Mouse (Mus musculus) v-Abl transformed pro-B cells (cell line): ENCODE data around the gene Tigd3.

Experiments used
- in situ Hi-C, 2 experiments: fragments of 400-800 bp; cut with MboI; formaldehyde crosslinking; loops; one replicate each; pipeline ENCODE4 v1.15.1; 2025; ENCODE audit not compliant: unreplicated experiment in 2 of 2

Gene Tigd3

DNA sequence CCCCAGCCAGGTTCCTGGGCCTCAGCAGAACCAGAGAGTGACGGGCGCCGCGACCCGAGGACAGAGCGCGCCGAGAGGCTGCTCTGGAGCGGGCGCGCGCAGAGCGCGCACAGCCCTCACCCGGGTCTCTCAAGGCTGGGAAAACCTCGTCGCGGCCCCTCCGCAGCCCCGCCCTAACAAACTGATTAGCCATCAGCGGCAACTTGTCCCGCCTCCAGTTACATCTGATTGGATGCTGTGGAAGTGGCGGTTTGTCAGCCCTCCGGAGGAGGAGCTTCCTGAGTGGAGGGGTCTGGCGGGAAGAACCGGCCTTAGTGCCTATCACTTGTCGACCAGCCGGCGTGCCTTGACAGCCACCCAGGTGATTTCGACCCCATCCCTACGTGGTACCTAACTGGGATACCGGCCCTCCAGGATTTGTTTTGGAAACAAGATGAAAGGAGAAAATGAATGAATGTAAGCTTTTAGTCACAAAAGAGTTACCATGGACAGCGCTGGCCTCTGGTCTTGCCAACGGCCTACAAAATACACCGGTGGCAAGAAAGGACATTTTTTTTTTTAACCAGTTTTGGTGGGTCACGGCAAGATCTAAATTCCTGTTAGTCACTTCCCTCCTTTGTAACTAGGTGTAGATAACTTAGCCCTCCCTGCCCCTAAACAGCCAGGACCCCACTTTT lies at the start of gene Tigd3:
TSS of gene Tigd3 (minus strand) at position 148 of the 677 bp plus-strand sequence.
- in situ Hi-C loops = no loop called here

DNA sequence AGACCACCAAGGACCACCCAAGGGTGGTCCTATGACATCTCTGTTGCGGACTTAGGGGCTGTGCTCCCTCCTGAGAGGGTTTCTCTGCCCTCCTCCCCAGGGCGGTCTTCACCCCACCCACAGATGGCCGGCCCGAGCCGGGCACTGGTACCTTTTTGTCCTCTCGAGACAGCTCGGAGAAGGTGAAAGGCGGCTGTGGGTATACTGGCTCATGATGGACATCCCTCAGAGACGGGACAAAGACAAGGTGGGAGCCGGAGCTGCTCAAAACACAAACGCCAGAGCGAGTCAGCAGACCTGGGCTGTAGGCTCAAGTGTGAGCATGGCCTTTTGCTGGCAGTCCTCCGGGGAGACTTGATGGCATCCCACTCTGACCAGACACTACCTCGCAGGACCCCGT lies 49.5 kb upstream of the Tigd3 start:
- in situ Hi-C loops = no loop called here

DNA sequence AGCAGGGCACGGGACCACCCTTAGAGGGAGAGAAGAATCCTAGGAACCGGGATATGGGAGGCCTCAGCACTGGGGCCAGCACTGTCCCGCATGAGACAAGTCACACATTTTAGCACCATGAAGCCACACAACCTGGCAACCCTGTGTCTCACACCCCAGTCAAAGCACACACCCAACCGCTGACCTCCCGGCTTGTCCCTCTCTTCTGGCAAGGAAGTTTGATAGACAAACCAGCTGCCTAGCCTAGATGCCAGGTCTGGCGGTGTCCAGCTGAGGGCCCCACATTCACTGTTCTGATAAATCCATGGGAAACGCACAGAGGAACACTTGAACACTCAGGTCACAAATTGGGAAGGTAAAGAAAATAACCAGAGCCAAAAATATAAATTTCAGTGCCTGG lies 48.6 kb upstream of the Tigd3 start:
- in situ Hi-C loops = no loop called here

DNA sequence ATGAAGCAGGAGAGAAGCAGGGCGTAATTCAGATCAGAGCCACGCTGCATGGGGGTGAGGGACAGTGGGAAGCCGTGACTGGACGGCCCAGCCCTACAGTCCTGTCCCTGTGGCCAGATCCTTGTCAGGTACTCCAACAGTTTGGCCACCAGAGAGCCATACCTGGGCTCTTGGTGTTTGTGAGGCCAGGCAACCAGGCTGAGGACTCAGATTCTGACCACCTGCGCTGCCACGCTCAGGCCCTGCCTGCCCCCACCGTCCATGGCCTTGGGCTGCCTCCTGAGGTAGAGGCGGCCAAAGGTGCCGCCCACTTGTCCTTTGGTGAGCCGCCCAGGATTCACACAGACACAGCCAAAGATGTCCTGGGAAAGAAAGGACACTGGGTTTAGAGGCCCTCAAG lies 46.7 kb upstream of the Tigd3 start:
- in situ Hi-C loops = no loop called here

DNA sequence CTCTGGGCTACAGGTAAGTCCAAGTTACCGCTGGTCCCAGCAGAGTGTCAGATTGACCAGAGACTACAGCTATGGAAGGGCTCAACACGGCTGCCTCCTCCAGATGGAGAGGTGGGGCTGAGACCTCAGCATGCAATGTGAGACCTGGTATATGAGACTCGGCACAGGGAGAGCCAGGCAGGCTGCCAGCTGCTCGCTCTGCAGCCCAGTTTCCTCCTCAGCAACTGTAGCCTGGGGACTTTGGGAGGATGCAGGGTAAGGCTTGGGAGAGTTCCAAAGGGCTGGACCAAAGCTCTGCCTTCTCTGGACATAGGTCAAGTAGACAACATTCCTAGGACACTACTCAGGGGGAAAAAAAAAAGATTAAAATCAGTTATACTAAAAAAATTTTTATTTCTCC lies 46.2 kb upstream of the Tigd3 start:
- in situ Hi-C loops = no loop called here

DNA sequence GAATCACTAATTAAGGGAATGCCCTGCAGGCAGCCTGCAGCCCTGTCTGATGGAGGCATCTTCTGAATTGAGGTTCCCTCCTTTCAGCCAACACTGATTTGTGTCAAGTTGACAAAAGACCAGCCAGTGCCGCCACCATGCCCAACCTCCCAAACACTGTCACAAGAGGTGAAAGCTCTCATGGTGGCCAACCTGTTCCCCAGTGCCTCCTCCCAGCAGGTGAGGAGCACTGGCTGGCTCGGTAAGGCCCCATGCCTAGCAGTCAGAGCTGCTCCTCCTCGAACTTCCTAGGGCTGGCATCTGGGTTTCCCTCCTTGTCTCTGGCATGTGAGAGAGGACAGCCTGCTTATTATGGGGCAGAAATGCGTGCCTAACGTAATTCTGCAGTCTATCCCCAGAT lies 45.8 kb upstream of the Tigd3 start:
- in situ Hi-C loops = no loop called here

DNA sequence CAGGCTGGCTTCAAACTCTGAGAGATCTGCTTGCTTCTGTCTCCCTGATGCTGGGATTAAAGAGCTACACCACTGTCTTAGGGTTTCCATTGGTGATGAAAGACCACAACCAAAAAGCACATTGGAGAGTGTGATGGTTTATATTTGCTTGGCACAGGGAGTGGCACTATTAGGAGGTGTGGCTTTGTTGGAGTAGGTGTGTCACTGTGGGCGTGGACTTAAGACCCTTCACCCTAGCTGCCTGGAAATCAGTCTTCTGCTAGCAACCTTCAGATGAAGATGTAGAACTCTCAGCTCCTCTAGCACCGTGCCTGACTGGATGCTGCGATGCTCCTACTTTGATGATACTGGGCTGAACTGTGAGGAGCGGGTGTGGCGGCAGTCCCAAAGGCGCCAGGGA lies 44.6 kb upstream of the Tigd3 start:
- in situ Hi-C loops = no loop called here

DNA sequence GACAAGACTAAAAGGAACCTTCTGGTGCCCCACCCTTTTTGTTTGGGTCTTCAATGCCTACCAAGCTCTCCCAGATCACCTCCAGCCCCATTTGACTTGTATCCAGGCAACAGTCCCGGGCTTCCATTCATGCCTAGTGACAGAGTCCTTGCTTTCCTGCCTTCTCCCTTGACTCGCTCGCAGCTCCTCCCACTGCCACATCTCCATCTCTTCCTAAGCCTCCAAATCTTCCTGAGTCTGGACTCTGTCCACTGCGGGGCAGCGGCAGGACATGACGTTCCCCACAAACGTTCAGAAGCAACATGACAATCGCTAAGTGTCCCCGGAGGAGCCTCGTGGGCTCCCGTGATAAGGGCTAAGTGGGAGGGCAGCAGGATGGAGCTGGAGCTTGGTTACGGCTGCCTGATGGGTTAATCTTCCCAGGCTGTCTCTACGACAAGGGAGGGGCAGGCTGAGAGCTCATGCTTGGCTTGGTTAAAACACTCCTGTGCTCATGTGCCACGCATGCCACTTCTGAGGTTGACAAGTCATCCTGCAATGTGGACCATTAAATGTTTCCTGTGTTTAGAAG lies 44.0 kb upstream of the Tigd3 start:
- in situ Hi-C loops = no loop called here

DNA sequence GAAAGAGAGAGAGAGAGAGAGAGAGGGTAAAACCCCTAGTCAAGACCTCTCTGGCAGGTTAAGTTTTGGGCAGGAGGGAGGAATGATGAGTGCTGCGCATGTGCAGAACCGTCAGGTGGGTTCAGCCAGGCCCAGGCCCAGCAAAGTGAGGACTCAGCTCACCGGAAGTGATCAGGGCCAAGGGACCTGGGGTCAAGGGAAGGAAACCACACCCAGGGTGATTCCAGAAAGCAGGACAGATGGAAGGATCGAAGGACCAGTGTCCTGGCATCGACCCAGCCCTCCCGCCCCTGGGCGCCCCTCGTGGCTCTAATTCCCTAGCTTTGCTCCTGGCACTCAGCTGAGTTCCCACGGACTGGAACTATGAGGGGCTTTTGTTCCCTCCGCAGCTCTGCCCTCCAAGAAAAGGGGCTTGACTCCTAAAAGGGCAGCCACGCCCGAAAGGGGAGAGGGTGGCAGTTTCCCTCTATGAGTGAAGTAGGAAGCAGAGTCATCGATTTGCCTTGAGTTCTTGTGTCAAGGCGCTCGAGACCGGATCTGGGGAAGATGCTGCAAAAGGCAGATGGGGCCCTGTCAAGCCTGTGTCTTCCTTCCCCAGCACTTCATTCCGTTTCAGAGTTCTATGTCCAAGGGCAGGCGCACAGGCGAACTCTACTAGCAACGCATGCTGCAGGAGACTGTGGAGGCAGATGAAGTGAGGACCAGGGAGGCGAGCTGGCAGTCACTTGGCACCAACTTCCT lies 43.3 kb upstream of the Tigd3 start:
- in situ Hi-C loops = no loop called here

DNA sequence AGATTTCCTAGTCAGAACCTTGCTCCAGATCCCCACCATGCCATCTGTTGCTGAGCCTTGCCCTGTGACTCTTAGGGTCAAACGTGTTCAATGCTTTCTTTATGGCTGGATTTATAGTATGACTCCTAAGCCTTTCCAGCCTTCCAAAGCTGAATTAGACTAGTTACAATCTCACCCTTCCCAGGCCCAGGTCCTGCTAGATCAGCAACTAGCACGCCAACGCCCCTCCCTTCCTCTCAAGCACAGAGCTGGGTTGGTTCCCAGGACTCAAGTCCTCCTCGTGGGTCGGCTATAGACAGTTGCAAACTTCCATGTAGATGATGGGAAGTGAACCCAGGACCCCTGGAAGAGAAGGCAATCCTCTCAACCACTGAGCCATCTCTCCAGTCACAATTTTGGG lies 41.7 kb upstream of the Tigd3 start:
- in situ Hi-C loops = no loop called here

DNA sequence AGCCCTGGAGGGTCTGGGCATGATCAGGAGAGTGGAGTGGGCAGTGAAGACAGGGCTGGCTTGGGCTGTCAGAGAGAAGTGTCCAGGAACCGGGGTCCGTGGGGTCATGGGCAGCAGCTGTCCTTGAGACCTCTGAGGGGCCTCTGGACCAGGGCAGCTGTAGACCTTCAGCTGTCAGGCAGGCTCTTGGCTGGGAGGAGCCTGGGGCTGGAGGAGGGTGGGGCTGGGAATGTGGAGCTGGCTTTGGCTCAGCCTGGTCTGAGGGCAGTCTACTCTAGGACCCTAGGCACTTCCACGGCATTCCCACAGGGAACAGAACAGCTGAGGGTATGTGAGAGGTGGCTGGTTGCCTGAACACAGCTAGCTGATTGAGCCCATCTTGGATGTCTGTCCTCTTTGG lies 41.3 kb upstream of the Tigd3 start:
- in situ Hi-C loops = no loop called here

DNA sequence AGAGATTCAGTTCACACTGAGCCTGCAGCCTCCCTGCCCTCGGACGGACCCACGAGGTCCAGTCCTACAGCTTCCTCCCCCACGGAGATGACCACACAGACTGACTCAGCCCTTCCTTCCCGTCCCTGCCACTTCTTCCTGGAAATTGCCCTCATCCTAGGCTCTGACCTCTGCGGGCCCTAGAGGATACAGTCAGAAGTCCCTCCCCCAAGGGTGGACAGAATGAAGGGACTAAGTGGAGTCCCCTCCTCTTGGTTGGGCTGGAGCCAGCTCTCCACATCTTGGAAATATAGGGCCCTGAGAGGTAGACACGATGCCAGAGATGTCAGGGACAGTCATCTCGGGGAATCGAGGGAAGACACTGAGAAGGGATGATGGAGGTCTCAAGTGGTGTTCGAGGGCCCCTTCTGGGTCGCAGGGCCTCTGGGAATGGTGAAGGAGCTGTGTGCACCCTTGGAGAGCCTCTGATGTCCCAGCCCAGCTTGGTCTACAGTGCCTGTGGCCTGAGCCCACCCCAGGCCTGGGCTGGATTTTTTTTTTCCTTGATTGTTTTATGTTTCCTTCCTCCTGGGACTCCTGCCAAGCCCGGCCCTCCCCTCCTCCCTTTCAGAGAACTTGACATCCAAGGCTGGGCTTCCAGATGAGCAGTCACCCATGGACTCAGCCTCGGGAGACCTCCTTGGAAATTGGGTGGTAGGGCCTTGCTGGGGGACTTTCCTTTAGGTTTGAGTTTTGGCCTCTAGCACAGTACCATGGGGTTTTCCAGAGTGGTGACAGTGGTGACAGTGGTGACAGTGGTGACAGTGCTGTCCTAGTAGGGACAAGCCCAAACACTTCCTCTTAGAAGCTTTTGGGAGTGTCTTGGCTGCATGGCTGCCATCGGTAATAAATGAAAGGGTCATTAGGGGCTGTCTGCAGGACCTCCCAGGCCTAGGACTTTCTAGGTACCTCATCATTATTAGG lies 36.0 kb upstream of the Tigd3 start:
- in situ Hi-C loops = no loop called here

DNA sequence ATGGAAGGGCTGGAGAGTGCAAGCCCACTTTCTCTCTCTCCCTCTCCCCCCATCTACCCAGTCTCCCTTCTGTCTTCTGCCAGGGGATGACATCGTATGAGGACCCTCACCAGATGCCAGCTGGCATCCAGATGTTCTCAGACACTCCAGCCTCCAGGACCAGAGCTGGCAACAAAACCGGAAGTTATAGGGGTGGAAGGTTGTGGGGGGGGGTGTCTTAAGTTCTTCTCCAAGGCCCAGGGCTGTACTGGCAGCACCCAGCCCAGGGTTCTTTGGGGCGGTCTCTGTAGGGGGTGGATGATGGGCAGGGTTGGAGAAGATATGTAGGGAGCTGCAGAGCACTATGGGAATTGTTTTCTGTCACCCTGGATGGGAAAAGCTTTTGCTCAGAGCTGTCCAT lies 34.6 kb upstream of the Tigd3 start:
- in situ Hi-C loops = no loop called here

DNA sequence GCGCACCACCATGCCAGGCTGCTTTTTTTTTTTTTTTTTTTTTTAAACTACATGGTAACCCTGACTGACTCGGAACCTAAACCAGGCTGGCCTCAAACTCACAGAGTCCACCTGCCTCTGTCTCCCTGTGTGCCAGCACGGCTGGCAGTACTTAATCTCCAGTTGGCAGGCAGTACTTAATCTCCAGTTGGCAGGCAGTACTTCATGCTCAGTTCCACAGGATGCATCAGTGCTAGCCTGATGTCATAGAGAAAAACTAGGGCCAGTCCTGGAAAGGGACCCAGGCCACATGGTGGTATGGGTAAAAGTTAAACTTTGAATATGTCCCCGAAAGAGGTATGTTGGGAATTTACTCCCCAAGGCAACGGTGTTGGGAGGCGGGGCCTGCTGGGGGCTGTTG lies 34.2 kb upstream of the Tigd3 start:
- in situ Hi-C loops = no loop called here

DNA sequence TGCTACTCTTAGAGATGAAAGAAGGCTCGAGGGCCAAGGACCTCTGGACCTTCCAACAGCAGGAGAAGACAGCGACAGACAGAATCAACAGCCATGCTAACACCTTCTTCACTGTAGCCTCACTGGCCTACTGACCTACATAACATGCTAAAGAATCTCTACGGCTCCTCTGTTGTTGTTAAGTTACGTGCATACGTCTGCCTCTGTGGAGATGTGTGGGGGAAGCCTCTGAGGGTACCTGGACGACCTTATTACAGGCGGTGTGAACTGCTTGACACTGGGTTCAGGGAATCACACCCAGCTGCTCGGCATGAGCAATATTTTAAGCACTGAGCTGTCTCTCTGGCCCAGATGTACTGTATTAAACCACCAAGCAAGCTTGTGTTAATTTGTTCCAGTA lies 33.6 kb upstream of the Tigd3 start:
- in situ Hi-C loops = no loop called here

DNA sequence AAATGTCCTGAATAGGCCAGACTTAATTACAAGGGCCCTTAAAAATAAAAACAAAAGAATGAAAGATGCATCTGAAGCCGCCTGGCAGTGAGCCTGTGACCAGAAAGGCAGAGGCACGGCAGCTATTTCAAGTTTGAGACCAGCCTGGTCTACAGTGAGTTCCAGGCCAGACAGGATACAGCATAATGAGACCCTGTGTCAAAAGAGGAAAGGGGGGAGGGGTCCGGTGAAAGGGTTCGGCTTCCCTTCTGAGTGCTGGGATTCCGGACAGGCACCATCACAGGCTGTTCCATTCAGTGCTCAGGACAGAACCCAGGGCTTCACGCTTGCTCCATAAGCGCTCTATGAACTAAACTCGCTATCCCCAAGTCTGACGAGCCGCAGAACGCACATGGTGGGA lies 33.1 kb upstream of the Tigd3 start:
- in situ Hi-C loops = no loop called here

DNA sequence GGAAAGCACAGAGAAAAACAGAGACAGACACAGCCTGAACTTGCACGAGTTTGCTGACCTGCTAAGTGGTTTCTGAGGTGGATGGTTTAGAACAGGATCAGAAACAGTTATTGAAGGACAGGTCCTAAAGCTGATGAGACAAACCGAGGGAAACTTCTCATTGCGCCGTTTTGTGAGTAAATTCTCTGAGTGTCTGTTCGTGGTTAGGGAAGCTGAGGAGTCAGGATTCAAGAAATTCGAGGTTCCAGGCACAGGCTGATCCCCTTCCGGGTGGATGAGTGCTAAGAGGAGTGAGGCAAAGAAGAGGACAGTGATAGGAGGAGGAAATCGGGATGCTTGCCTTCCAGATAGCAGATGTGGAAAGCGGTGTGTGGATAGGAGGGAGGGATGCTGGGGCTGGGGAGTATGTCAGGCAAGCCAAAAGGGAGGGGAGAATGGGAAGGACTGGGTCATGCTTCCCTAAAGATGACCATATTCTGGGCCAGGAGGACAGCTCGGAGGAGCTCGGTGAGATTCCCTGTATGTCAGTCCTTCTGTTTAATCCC lies 31.4 kb upstream of the Tigd3 start:
- in situ Hi-C loops = no loop called here

DNA sequence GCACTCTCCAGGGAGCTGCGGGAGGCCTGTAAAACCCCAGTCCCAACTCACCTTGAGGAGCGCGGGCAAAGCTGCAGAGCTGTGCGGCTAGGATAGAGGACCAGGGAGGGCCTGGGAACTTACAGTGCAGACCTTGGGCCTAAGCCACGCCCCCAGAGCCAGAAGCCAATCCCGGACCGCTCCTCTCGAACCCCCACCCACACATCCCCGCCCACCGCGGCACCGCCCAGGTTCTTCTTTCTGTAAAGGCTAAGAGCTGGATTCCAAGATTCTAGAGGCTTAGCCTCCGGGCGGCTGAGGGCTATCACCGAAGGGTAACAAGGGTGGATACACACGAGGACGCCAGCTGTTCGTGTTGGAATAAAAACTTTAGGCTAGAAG lies 30.8 kb upstream of the Tigd3 start, which contains the start of gene Cdc42ep2:
TSS of gene Cdc42ep2 (minus strand) at position 104 of the 381 bp plus-strand sequence.
- in situ Hi-C loops = loop anchor here (5.0 kb wide), 2 partner anchors 33 to 93 kb away; partner anchors contain the start of gene Capn1 (in 1 of the 2)

DNA sequence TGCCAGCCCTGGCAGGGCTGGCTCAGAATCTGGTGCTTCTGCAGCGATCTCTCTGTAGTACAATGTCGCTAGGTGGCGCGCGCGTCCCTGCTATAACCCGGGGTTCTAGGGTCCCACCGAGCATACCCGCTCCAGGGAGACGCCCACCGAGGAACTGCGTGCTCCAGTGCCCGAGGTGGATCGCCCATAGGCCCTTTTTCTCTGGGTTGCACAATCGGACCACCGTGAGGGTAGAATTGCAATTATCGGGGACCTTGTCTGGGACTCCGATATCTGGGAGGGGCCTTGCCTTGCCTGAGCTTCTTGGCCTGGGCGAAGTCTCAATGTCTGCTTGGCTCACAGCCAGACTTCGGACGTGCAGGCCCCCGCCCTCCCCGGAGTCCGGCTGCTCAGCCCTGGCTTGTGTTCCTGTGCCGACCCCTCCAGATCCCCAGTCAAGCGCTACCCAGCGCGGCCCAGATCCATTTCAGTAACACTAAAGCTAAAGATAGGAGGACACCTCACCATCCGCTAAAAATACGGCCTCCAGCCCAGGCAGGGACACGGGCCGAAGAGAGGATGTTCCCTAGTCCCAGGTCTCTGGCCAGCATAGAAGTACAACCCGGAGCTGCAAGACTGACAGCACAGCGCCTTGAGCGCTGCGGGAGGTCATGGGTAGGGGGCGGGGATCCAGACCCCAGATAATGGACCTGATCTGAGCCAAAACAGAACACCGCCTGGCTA lies 30.2 kb upstream of the Tigd3 start:
- in situ Hi-C loops = loop anchor here (5.0 kb wide), 2 partner anchors 33 to 93 kb away; partner anchors contain the start of gene Capn1 (in 1 of the 2)

DNA sequence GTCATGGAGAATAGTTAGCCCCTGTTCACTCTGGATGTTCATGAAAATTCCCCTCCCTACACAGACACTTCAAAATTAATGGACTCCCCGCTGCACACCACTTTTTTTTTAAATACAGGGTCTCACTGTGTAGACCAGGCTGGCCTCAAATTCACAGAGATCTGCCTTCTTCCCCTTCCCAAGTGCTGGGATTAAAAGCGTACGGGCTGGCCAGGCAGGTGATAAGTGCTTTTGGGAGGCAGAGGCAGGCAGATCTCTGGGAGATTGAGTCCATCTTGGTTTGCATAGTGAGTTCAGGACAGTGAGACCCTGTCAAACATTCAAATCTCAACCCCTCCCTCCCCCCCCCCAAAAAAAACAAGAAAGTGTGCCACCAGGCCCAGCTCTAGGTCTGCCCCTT lies 29.0 kb upstream of the Tigd3 start:
- in situ Hi-C loops = loop anchor here (5.0 kb wide), 2 partner anchors 34 to 94 kb away; partner anchors contain the start of gene Capn1 (in 1 of the 2)
